ENCODE assay signal across 13 mouse cellular contexts in the genomic region with DNA sequence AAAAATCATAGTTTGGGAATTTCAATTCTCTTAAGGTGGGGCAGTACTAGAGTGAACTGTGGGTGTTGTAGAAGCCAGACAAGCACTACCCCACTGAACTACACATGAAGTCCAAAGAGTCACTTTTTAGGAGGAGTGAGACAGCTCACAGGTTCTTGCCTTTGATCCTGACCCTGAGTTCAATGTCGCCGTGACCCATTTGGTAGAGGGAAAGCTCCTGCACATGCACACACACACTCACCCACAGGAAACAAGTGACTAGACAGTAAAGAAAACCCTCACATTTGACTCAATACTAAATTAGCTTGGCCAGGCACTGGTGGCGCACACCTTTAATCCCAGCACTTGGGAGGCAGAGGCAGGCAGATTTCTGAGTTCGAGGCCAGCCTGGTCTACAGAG. TPM values are rescaled to one million over a fixed set of nuclear protein-coding genes. Genes with fewer than 3 reads are reported as not detected.
"Had no signal": no experiment of that assay in that cellular context is flagged by ENCODE, and none has a peak within 500 bp of the region (broad histone marks: within the 10 kb centered on the region; RNA-seq: fewer than 3 reads in every experiment).

No protein-coding gene starts in this region.

- DNase-seq: gastrocnemius, adult 2 months; gastrocnemius, postnatal 10 days; gastrocnemius, postnatal 25 days; heart, adult 2 months; heart, postnatal 4 days; kidney, adult 2 months; kidney, adult 9 months; kidney, postnatal 14 days; kidney, postnatal 36 days; liver; liver, embryonic 13.5 days; liver, postnatal 0 days had no signal

RNA-seq across cellular contexts. Expression of gene Tex14, which starts 20.3 kb away (rescaled TPM):
- total RNA-seq: gastrocnemius, adult 2 months; granulocyte monocyte progenitor cell, adult 5-6 weeks; heart, postnatal 4 days had no signal
